ENCODE assay signal across 9 mouse cellular contexts in the genomic region with DNA sequence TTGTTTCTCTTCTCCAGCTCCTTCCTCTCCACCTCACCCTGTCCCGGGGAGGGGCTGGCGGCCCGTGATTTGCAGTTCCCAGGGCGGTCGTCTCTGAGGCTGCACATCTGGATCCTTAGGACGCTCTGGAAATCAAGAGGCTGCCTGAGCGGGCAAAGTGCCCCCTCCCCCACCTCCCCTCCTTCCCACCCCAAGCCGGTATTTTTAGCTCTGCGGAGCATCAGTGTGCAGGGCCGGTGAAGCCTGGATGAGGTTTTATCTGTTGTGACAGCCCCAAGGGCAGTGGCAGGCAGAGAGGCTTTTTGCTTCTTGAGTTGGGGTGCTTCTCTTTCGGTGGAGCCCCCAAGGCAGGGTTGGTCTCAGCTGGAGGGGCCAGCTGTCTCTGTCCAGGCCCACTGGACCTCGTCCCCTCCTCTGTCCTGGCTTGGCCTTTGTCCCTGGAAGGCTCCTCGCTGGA. TPM values are rescaled to one million over a fixed set of nuclear protein-coding genes. Genes with fewer than 3 reads are reported as not detected.
DNase-seq lines count a peak whose midpoint lies in the region; ATAC-seq and TF ChIP-seq lines count a peak whose summit lies in the region.
"Had no signal": no experiment of that assay in that cellular context is flagged by ENCODE, and none has a peak within 500 bp of the region (broad histone marks: within the 10 kb centered on the region; RNA-seq: fewer than 3 reads in every experiment).

No protein-coding gene starts in this region.

- no peak overlapping the region for H3K4me2 ChIP-seq in liver, postnatal 0 days (ENCODE audit: low read depth, low read length)
- H3K4me2 ChIP-seq in hindbrain, embryonic 14.5 days (replicated peaks) = 0 out of 2 replicates have a peak overlapping the region, but pooled peaks have one; percentile 11

- H3K9me3 ChIP-seq in liver, postnatal 0 days (ENCODE audit: low read length) = no peaks in the 10 kb centered on the region
- H3K9me3 ChIP-seq in hindbrain, embryonic 14.5 days (ENCODE audit: control insufficient read depth, low read length) = no peaks in the 10 kb centered on the region

- TF ChIP-seq CTCF in liver, postnatal 0 days (IDR thresholded peaks at IDR 0.05; ENCODE audit: low read depth) = no peak

- no peak for ATAC-seq in liver, postnatal 0 days
- peak; percentile 44; the same call in 1 of the 2 replicates for ATAC-seq in hindbrain, embryonic 14.5 days (ENCODE audit: low FRiP score)
- ATAC-seq in granulocyte monocyte progenitor cell, adult 5-6 weeks (replicated peaks; ENCODE audit: poor library complexity, severe bottlenecking) = no peak

- 30% methylated on average over 13 of the region's 13 CpGs for WGBS in liver, postnatal 0 days (ENCODE audit: insufficient replicate concordance)
- WGBS in hindbrain, embryonic 14.5 days = 1% methylated on average over 13 of the region's 13 CpGs

- H3K36me3 ChIP-seq in liver, postnatal 0 days (replicated peaks; ENCODE audit: insufficient read depth, low read length) = no peaks in the 10 kb centered on the region
- no peaks in the 10 kb centered on the region for H3K36me3 ChIP-seq in hindbrain, embryonic 14.5 days (replicated peaks; ENCODE audit: control insufficient read depth, insufficient read depth)

- no peak overlapping the region for H3K4me3 ChIP-seq in liver, postnatal 0 days (ENCODE audit: low read depth, low read length)
- H3K4me3 ChIP-seq in hindbrain, embryonic 14.5 days (replicated peaks; ENCODE audit: low read length) = no peak overlapping the region

- H3K27ac ChIP-seq in liver, postnatal 0 days (ENCODE audit: low read depth) = no peak overlapping the region
- H3K27ac ChIP-seq in hindbrain, embryonic 14.5 days = peak overlapping the region; percentile 95

- no peak overlapping the region for H3K9ac ChIP-seq in liver, postnatal 0 days (replicated peaks)
- H3K9ac ChIP-seq in hindbrain, embryonic 14.5 days = peak overlapping the region; percentile 50

- H3K4me1 ChIP-seq in liver, postnatal 0 days (ENCODE audit: insufficient read depth) = peaks cover 14% of the 10 kb centered on the region
- H3K4me1 ChIP-seq in hindbrain, embryonic 14.5 days (replicated peaks; ENCODE audit: control insufficient read depth, insufficient read depth, low read length) = peaks cover 49% of the 10 kb centered on the region

- TF ChIP-seq EP300 in liver, postnatal 0 days (IDR thresholded peaks at IDR 0.05; ENCODE audit: low read depth) = no peak

- no peaks in the 10 kb centered on the region for H3K27me3 ChIP-seq in liver, postnatal 0 days (ENCODE audit: insufficient read depth, low read length)
- H3K27me3 ChIP-seq in hindbrain, embryonic 14.5 days (ENCODE audit: control insufficient read depth, insufficient read depth, low read length) = no peaks in the 10 kb centered on the region

- DNase-seq in liver = peak; percentile 64
- no peak for DNase-seq in liver, postnatal 0 days
- peak; percentile 76 for DNase-seq in forelimb bud, embryonic 11.5 days (ENCODE audit: low read depth, low spot score)
- no peak for DNase-seq in hindbrain, embryonic 14.5 days (ENCODE audit: low spot score)
- peak; percentile 48 for DNase-seq in lung, postnatal 36 days
- DNase-seq in thymus, postnatal 36 days = no peak
- DNase-seq in right cerebral cortex, adult 2 months (ENCODE audit: low spot score in 2 of 2) = no peak

RNA-seq across cellular contexts. Expression of a gene that starts 57.8 kb away (rescaled TPM):
- polyA plus RNA-seq in liver, postnatal 0 days (2015; fragmentation: Nextera tagmentation; extraction: Ambion mirVana) = 0.22 TPM in 2 replicates
- polyA plus RNA-seq in hindbrain, embryonic 14.5 days (2014; fragmentation: Nextera tagmentation; extraction: Ambion mirVana) = 1.6 TPM in 1 of 2 replicates, not detected in the other
- not detected in 2 replicates for total RNA-seq in granulocyte monocyte progenitor cell, adult 5-6 weeks (2014; fragmentation: Nextera tagmentation)
- not detected in 2 replicates for total RNA-seq in granulocyte monocyte progenitor cell, adult 5-6 weeks (2017)
- total RNA-seq: MEL had no signal

Comparison
In these comparisons a context has a peak if more than half of its experiments do, and no peak if none do; other contexts are left out.
1. DNase-seq: peak in liver (single experiment), forelimb bud, embryonic 11.5 days (single experiment) and lung, postnatal 36 days (single experiment); none in liver, postnatal 0 days (single experiment), hindbrain, embryonic 14.5 days (single experiment), thymus, postnatal 36 days (0 of 2) and right cerebral cortex, adult 2 months (0 of 2).